Mouse (Mus musculus) A20 (cell line): ENCODE data around the gene Lmtk3.

Experiments
- DNase-seq: peaks from one replicate; pipeline ENCODE4 v3.0.0-alpha.2; 2011; ENCODE audit warnings: low read depth, low spot score

The Lmtk3 gene

DNA sequence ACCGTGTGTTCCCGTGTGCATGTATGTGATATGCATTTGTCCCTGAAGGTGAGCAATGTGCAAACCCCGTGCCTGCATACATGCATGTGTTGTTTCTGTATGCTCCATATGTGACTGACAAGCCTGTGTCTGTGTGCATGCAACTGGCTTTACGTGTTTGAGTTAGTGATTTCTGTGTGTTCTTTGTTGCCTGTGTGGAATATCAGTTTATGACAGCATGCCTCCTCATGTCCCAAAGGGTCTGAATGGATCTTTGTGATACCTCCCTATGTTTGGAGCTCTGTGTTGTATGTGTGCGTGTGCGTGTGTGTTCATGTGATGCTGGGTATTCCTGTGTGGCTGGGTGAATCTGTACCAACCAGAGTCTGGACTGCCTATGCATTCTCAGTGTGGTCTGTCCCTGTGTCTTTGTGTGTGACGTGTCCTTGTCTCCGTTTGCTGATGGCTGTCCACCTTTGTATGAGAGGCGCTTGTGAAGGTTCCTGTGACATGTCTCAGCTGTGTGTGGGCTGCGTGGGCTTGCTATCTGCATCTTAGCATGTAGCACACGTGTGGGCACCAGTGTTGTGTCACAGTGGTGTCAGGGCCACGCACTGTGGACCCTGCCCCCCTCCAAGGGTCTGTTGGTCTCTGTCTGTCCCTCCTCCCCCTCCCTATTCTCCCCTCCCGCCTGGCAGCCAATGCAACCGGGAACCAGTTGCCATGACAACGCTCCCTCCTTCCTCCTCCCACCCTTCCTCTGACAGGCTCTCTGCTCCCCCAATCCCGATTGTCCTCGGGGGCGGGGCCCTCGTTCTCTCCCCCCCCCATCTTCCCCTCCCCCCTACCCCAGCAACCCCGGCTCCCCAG, 1.2 kb downstream of the Lmtk3 start, which contains the start of gene Sult2b1:
Gene Sult2b1, minus strand, starts transcription at position 146 of the 849 bp plus-strand sequence.
- no peak for DNase-seq

DNA sequence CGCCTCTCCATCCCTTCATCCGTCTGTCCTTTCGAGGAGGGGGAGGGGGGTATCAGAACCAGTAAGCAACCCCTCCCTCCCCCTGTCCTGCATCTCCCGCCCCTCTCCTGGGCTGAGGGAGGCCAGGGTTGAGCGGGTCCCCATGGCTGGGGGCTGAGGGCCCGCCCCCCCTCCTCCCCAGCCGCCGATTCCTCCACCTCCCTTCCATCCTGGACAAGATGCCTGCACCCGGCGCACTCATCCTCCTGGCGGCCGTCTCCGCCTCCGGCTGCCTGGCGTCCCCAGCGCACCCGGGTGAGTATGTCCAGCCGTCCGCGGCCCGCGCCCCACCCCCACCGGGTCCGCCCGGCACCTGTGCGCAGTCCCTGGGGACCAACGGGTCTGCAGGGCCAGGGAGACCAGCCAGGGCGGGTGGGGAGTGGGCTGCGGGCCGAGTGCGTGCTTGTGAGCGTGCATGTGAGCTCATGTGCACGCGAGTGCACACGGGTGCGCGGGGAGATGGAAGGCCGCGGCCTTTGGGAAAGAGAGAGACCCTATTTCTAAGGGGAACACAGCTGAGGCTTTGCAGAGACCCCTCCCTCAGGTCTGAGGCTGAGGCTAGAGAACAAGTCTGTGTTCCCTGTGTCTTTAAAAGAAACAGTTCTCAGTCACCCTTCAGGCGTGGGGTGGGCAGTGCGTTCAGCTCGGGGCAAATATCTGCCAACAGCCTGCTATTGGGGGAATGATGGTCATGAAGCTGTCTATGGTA, 2.0 kb downstream of the Lmtk3 start:
- no peak for DNase-seq

DNA sequence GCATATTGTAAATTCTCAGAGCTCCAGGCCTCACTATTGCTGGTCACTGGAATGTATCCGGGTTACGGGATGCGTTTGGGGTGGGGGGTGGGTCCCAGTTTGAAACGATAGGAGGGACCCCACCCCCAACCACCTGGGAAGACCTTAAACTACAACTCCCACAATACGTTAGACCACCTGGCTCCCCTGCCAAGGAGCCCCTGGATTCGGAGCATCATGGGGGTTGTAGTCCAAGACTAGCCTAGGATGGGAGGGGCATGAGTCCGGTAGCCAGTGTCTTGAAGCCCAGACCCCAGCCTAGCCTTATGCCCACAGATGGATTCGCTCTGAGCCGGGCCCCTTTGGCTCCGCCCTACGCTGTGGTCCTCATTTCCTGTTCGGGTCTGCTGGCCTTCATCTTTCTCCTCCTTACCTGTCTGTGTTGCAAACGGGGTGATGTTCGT, 2.6 kb downstream of the Lmtk3 start:
- DNase-seq: no peak

DNA sequence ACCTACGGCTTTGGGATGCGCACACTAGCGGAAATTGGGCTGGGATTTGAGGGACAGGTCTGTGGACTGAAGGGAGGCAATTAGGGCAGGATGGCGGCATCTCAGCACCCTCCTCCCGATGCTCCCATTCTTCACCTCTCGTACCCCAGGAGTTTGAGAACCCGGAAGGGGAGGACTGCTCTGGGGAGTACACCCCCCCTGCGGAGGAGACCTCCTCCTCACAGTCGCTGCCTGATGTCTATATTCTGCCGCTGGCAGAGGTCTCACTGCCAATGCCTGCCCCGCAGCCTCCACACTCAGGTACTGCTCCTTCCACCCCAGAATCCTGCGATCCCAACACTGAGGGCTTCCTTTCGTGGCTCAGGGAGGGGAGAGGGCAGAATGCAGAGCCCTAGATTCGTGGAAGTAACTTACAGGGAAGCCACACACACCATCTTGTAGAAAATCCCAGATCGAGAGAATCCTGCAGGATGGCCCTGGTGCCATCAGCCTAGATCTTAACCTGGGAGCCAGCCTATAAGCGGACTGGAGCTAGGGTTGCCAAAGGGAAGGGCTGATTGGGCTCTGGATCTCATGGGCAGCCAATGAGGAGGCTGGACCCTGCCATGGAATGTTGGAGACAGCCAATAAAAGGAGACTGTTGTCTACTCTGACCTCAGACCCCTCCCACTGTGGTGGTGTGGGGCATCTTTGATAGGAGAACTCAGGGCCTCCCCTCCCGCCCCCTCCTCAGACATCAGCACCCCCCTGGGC, 3.3 kb downstream of the Lmtk3 start:
- DNase-seq: no peak

DNA sequence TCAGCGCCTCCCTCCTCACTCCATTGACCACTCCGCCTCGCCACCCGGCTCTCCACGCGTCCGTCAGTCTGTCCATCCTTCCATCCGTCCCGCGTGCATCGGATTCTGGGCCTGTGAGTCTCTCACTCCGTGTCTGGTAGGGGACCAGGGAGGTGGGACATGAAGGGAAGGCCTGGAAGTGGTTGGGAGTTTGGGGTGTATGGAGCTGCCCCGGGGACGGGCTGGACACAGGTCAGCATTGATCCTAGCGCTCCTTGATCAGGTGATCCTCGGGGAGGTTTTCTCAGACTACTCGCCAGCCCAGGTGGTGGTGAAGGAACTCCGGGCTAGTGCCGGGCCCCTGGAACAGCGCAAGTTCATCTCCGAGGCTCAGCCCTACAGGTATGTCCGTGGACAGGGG, 4.1 kb downstream of the Lmtk3 start:
- DNase-seq: no peak

DNA sequence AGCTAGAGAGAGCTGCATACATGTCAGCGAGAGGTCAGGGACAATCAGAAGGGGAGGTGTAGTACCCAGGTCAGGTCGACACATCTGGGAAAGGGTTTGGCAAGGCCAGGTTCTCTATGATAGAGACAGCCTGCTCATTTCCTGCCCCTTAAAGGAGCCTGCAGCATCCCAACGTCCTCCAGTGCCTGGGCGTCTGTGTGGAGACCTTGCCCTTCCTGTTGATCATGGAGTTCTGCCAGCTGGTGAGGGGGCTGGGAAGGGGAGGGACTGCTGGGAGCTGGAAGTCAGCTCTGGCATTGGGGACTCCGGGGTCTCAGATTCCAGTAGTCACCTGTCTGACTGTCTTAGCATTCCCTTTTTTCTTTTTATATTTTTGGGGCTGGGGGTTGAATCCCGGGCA, 7.2 kb downstream of the Lmtk3 start:
- DNase-seq: no peak

DNA sequence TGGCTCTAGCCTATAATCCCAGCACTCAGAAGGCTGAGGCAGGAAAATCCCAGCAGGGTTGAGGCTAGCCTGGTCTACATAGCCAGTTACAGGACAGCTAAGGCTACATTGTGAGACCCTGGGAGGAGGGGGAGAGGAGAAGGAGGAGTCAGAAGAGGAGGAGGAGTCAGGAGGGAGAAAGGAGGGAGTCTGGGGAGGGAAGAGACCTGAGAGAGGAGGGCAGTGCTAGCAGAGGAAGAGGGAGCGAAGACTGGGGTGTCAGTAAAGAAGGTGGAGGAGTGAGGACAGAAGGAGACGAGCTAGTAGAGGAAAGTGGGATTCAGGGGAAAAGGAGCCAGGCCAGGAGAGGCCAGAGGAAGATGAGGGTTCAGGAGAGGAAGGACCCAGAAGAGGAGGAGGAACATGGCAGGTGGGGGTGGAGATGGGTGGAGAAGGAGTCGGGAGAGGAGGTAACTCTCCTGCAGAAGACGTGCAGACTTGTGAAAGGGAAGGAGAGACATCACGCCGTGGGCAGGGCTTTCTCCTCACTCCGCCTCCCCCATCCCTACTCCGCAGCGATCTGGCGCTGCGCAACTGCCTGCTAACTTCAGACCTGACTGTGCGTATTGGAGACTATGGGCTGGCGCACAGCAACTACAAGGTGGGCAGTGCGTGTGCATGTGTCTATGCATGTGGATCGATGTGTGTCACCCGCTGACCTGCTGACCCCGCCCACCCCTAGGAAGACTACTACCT, 8.4 kb downstream of the Lmtk3 start:
- DNase-seq: no peak

DNA sequence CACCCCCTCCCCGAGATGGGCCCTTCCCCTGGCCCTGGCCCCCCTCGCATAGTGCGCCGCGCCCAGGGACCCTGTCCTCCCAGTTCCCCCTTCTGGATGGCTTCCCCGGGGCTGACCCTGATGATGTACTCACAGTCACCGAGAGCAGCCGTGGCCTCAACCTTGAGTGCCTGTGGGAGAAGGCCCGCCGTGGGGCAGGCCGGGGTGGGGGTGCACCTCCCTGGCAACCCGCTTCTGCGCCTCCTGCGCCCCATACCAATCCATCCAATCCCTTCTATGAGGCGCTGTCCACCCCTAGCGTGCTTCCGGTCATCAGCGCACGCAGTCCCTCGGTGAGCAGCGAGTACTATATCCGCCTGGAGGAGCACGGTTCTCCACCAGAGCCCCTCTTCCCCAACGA, 9.7 kb downstream of the Lmtk3 start:
- DNase-seq: no peak

DNA sequence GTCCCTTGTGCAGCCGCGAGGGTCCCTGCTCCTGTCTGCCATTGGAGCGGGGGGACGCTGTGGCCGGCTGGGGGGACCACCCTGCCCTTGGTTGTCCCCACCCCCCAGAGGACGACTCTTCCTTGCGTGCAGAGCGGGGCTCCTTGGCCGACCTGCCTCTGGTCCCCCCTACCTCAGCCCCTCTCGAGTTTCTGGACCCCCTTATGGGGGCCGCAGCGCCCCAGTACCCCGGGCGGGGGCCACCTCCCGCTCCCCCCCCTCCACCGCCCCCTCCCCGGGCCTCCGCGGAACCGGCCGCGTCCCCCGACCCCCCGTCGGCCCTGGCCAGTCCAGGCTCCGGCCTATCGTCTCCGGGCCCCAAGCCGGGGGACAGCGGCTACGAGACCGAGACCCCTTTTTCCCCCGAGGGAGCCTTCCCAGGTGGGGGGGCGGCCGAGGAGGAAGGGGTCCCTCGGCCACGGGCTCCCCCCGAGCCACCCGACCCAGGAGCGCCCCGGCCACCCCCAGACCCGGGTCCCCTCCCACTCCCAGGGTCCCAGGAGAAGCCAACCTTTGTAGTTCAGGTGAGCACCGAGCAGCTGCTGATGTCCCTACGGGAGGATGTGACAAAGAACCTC, 10.5 kb downstream of the Lmtk3 start:
- DNase-seq: no peak

DNA sequence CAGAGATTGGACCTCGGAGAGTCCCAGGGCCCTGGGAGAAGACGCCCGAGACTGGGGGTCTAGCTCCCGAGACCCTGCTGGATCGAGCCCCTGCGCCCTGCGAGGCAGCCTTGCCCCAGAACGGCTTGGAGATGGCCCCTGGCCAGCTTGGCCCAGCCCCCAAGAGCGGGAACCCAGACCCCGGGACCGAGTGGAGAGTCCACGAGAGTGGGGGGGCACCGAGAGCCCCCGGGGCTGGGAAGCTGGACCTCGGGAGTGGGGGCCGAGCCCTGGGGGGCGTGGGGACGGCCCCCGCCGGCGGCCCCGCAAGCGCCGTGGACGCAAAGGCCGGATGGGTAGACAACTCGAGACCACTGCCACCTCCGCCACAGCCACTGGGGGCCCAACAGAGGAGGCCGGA, 11.4 kb downstream of the Lmtk3 start:
- no peak for DNase-seq

DNA sequence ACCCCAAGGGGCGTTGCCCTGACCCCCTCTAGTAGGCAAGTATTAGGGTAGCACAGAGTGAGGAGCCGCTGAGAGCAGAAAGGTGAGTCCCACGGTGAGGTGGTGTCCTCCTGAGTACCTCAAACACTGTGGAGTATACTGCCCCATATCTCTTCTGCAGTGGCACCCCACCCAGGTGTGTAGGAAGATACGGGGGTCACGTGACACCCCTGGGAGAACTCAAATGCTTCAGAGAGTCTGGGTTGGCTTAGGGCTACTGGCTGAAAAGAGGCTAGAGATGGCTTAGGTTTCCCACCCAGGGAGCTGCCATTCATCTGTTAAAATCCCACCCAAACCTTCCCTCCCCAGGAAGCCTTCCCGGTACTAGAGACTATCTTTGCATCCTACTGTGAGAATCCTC, 13.4 kb downstream of the Lmtk3 start:
- no peak for DNase-seq

DNA sequence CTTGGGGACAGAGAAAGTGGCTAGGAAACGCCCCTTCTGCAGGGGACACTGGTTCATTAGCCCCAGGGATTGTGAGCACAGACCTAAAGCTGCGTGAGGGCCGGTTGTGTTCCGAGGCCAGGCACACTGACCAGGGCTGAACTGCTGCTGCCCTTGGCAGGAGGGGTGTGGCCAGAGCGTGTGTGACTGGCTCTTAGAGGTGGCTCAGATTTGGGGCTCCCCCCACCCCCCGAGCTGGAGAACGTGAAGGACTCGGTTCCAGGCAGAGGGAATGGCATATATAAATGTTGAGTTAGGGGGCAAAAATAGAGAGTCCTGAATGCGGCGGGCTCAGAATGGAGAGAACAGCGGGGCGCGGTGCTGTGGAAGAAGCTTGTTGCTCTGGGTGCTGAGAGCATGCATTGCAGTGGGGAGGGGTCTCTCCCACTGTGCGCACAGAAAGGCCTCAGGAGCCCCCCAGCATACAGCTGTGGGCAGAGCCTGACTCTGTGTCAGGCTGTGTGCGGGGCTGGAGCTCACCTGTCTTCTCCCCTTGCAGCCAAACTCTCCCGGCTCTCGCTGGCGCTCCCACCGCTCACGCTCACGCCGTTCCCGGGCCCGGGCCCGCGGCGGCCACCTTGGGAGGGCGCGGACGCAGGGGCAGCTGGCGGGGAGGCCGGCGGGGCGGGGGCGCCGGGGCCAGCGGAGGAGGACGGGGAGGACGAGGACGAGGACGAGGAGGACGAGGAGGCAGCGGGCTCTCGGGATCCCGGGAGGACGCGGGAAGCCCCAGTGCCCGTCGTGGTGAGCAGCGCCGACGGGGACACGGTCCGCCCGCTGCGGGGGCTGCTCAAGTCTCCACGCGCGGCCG, 14.3 kb downstream of the Lmtk3 start:
- no peak for DNase-seq

DNA sequence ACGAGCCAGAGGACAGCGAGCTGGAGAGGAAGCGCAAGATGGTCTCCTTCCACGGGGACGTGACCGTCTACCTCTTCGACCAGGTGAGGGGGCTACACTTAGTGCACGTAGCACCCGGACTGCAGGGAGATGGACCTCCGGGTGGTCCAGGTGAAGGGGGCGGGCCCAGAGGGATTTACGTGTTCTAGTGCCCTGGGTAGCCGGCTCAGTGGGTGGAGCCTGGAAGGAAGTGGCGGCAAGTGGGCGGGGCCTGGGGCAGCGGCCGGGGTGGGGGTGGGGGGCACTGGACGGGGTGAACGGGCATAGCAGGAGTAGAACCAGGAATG, 14.9 kb downstream of the Lmtk3 start:
- peak; percentile 40 for DNase-seq

DNA sequence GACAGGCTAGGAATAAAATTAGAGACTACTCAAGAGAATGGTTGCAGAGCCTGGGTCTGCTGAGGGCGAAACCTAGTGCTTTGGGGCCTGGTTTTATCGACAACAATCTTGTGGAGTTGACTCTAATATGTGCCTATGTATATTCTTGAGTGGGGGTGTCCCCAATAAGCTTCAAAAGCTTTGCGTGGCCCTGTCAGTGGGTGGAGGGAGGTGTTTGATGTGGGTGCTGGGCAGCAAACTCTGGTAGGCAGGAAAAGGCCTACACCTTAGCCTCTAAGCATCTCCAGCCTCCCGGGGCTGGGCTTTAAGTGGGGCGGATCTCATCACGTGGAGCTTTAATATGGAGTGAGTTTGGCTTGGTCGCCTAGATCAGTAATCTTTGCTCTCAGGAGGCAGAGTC, 15.4 kb downstream of the Lmtk3 start:
- DNase-seq: peak; percentile 13

DNA sequence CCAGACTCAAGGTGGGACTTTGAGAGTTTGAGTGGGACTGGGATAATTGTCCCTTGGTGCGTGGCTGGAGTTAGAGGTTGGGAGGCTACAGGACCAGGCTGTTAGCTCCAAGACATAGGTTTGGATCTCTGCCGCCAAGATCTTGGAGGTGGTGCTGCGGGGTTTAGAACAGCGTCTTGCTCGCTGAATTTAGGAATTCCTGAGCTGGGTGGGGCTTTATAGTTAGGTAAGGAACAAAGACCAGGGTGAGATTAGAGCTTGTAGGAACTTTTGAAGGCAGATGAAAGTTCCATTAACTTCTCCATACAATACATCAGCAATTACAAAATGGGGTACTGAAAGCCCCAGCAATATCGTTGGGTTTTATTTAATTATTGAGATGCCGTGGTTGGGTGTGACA, 16.5 kb downstream of the Lmtk3 start:
- no peak for DNase-seq

DNA sequence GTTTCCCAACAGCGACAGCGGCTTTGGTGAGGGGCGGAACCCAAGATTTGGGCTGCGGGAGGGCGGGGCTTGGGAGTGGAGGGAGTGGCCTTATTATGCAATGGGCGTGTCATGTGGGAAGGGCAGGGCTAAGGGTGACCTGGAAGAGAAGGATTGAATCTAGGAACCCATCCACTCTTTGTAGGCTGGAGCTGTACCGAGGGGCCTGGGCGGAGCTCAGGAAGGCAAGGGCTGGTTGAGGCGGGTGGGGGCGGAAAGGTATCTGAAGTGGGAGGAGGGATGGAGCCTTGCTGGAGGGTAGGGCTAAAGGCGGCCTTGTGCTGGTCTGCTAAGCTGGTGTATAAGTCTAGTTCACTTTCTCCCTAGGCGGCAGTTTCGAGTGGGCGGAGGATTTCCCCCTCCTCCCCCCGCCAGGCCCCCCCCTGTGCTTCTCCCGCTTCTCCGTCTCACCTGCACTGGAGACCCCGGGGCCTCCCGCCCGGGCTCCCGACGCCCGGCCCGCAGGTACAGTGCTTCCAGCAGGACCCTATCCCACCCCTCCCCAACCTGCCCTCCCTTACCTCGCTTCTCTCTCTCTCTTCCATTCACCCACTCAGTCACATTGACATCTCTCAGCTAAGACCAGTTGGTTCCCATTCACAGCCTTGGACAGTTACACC, 17.1 kb downstream of the Lmtk3 start:
- peak; percentile 87 for DNase-seq

DNA sequence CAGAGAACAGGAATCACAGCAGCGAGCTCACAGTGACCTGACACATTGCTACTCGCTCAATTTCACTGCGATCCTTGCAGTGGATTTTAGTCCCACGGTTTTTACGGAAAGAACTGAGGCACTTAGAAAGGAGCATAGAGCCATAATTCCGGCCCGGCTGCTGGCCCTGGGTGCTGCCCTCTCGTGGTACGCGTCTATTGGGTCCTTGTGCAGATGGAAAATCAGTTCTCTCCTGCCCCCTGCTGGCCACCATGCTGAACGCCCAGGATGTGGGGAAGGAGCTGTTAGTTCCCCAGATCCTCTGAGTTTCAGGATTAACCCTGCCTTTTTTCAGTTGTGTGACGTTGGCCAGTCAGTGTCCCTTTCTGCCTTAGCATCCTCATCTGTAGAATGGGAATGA, 17.8 kb downstream of the Lmtk3 start:
- peak; percentile 90 for DNase-seq

DNA sequence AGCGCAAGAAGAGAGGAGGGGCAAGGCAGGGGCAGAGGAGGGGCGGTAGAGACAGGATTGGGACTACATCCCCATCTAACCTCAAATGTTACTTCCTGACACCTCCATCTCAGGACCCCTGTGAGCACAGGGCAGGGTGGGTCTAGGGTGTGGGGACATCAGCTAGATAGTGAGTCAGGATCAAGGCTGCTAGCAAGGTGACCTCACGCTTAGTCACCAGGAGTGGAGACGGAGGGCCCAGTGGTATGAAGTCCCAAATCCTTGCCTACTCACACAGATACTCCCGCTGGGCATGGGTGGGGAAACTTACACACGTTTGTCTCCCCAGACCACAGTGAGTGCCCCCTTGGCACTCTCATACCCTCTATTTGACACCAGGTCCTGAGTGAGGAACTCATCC, 19.0 kb downstream of the Lmtk3 start:
- DNase-seq: no peak

DNA sequence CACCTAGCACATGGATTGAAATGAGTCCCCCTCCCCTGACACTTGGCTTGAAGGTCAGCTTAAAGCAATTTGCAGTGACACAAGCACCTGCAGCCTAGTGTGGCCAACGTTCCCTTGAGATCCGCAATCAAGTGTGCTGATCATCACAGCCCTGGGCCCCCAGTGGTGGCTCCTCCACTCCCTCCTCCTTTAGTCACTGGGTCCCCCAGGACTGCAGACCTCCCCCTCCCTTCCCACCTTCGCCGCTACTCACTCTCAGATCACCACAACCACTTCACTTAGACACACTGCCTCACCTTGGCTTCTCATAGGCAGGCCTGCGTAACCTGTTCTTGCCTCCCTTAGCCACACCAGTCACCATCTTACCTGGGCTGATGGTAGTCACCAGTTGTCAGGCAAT, 22.4 kb downstream of the Lmtk3 start:
- DNase-seq: no peak

DNA sequence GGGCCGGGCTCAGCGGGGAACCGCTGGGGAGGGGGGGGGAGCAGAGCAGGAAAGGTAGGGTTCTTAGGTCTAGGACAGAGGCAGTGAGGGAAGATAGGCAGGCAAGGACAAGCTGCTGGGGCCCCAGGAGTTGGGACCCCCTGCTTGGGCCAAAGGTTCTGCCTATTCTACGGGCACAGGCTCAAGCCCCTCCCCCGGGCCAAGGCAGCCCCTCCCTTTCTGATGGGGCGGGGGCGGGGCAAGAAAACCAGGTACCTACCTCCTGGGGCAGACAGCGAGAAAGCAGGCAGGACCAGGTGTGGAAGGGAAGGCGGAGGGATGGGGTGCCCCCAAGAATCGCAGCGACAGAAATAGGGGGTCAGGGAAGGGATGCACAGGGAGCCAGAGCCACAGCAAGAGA, 24.9 kb downstream of the Lmtk3 start:
- no peak for DNase-seq
